Mouse (Mus musculus): ENCODE measurements at regions not wholly inside any gene's neighbourhood (a gene's known extent, or its start where the extent isn't known, plus 50 kb on each side); places are given as distances from the start of the nearest gene placed in this dataset.

GRCm38 (mm10) chr2:107149851-107150250 lies 90.4 kb upstream of the Fshb start:
- TF ChIP-seq CTCF (IDR thresholded peaks at IDR 0.05; ENCODE audit: low read depth, low read length) (no peak), GATA2 (IDR thresholded peaks at IDR 0.05; ENCODE audit: borderline replicate concordance, low read depth, low read length) (no peak), GATA1 (IDR thresholded peaks at IDR 0.05; ENCODE audit: borderline replicate concordance, low read length) (no peak)
